Mouse (Mus musculus) adrenal gland, postnatal 4 days (tissue): ENCODE measurements around the gene Aldh1a2. TPM values are rescaled to one million over a fixed set of nuclear protein-coding genes. Genes with fewer than 3 reads are reported as not detected.
A peak's percentile ranks its signal among the peaks of the same experiment; 100 is the strongest.

Experiments used
- DNase-seq, 2 experiments: peaks; one replicate each; pipeline ENCODE4 v3.0.0; 2021 to 2022; ENCODE audit warnings: low spot score in 2 of 2, mixed read lengths in 2 of 2
- long read RNA-seq, 2 experiments: library from polyadenylated mRNA; stranded (forward); transcript quantifications; one replicate each; pipeline ENCODE4 v2.0.0; 2021
- total RNA-seq, 2 experiments: library from RNA; stranded (reverse); gene quantifications; 2 replicates each; pipeline ENCODE4 v1.2.3; 2021

The Aldh1a2 gene
- total RNA-seq, result 10 to 100 TPM; 49.7 to 64.0 TPM
- long read RNA-seq, experiment 1, transcript Aldh1a2-201 (14 exons, 2,264 nt), result major isoform, 24 of 32 reads
- long read RNA-seq, experiment 1, partial matches to known transcripts, result 4 of 32 reads
- long read RNA-seq, experiment 1, other reads (novel, unspliced or antisense), result 4 of 32 reads
- long read RNA-seq, experiment 2, transcript Aldh1a2-201 (14 exons, 2,264 nt), result major isoform, 81 of 101 reads
- long read RNA-seq, experiment 2, partial matches to known transcripts, result 16 of 101 reads
- long read RNA-seq, experiment 2, other reads (novel, unspliced or antisense), result 4 of 101 reads

- peak; percentile 46 to 53 for DNase-seq
Observed at GRCm38 (mm10) chr9:71215248-71216035, at the start of gene Aldh1a2. Gene Aldh1a2 (plus strand): TSS chr9:71215789.

- DNase-seq, result no peak
Observed at GRCm38 (mm10) chr9:71166019-71166705, 49.4 kb upstream of the Aldh1a2 start.

GRCm38 (mm10) chr9:71166871-71167465 lies 48.6 kb upstream of the Aldh1a2 start:
- DNase-seq, result no peak

- no peak for DNase-seq
Observed at GRCm38 (mm10) chr9:71167473-71168215, 47.9 kb upstream of the Aldh1a2 start.

- DNase-seq, result no peak
Observed at GRCm38 (mm10) chr9:71168511-71168910, 47.1 kb upstream of the Aldh1a2 start, which contains the start of gene Aqp9. Gene Aqp9 (minus strand): TSS chr9:71168682.

- DNase-seq, result no peak
Observed at GRCm38 (mm10) chr9:71173533-71173932, 42.1 kb upstream of the Aldh1a2 start.

GRCm38 (mm10) chr9:71174316-71174975 lies 41.1 kb upstream of the Aldh1a2 start:
- no peak for DNase-seq

GRCm38 (mm10) chr9:71175686-71176085 lies 39.9 kb upstream of the Aldh1a2 start:
- no peak for DNase-seq

- no peak for DNase-seq
Observed at GRCm38 (mm10) chr9:71179276-71179896, 36.2 kb upstream of the Aldh1a2 start.

- DNase-seq, result no peak
Observed at GRCm38 (mm10) chr9:71179964-71180700, 35.5 kb upstream of the Aldh1a2 start.

- no peak for DNase-seq
Observed at GRCm38 (mm10) chr9:71185285-71185684, 30.3 kb upstream of the Aldh1a2 start.

GRCm38 (mm10) chr9:71185823-71186222 lies 29.8 kb upstream of the Aldh1a2 start:
- no peak for DNase-seq

GRCm38 (mm10) chr9:71187396-71187795 lies 28.2 kb upstream of the Aldh1a2 start:
- DNase-seq, result no peak

GRCm38 (mm10) chr9:71188647-71189415 lies 26.8 kb upstream of the Aldh1a2 start:
- DNase-seq, result peak; percentile 19 to 52

GRCm38 (mm10) chr9:71198826-71199225 lies 16.8 kb upstream of the Aldh1a2 start:
- no peak for DNase-seq

- no peak for DNase-seq
Observed at GRCm38 (mm10) chr9:71202265-71202664, 13.3 kb upstream of the Aldh1a2 start.

GRCm38 (mm10) chr9:71209299-71209698 lies 6.3 kb upstream of the Aldh1a2 start:
- no peak for DNase-seq

GRCm38 (mm10) chr9:71210870-71211269 lies 4.7 kb upstream of the Aldh1a2 start:
- no peak for DNase-seq
